Mouse (Mus musculus) adrenal gland, adult (tissue): ENCODE results near the gene Cetn4.
A peak's percentile ranks its signal among the peaks of the same experiment; 100 is the strongest.

Source experiments
- DNase-seq, 2 experiments: peaks; one replicate each; pipeline ENCODE4 v3.0.0; 2022 to 2023; ENCODE audit warnings: low spot score in 1 of 2; ENCODE audit not compliant: inconsistent age in 2 of 2

Cetn4 gene

GRCm38 (mm10) chr3:37303392-37304139, 8.9 kb downstream of the Cetn4 start:
- DNase-seq, result no peak

- DNase-seq, result peak in 1 of 2 experiments; percentile 65
Observed at GRCm38 (mm10) chr3:37302685-37303084, 9.8 kb downstream of the Cetn4 start.

DNA sequence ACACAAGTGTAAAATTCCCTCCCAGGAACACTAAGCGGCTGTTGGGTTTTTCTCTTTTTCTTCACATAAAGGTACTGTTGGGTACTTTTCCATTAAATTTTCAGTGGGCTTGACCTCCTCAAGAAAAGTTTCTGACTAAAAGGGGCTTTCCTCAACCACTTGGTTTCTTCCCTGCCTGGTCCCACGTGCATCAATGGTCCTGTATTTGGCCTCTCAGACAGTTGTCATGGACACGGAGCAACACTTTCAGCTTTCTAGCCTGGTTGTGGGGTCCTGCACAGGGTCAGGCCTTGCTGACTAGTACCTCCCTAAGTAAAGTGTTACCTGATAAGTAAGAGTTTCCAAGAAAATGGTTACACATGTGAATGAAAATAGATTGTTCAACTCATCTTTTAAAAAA, 13.0 kb downstream of the Cetn4 start:
- no peak for DNase-seq

- DNase-seq, result no peak
Observed at GRCm38 (mm10) chr3:37292654-37293053, 19.9 kb downstream of the Cetn4 start.

DNA sequence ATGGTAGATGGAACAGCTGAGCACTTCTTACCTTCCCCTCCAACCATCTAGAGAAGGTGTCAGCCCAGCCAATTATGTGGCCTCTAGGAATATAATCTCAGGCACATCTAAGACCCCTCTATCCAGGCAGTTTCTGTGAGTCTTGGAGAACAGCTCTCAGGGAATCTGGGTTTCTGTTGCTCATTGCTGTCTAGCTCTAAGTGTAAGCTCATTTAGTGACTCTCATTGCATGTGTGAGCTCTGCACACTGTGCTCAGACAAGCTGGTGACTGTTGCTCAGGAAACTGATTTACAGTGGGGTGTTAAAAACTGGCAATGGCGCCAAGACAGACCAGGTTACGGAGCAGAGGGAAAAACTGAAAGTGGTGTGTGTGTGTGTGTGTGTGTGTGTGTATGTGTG, 20.6 kb downstream of the Cetn4 start:
- no peak for DNase-seq

- DNase-seq, result no peak
Observed at GRCm38 (mm10) chr3:37290881-37291541, 21.5 kb downstream of the Cetn4 start.

- DNase-seq, result no peak
Observed at GRCm38 (mm10) chr3:37289237-37289636, 23.3 kb downstream of the Cetn4 start.

DNA sequence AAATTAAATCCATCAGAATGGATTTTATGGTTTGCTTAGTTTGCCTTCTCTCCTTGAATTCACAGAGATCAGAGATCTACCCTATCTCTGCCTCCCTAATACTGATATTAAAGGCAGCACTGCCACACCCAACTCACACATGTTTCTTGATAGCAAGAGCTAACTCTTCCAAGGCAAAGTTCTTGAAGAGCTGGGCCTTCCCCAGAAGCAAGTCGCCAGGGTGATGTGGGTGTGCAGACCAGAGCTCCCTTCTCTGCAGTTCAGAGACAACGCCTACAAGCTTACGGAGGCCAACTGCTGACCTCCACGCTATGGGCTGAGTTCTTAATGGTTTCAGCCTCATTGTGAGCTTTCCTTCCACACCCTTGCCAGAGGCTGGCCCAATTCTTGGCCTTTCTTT, 29.3 kb downstream of the Cetn4 start:
- DNase-seq, result no peak

DNA sequence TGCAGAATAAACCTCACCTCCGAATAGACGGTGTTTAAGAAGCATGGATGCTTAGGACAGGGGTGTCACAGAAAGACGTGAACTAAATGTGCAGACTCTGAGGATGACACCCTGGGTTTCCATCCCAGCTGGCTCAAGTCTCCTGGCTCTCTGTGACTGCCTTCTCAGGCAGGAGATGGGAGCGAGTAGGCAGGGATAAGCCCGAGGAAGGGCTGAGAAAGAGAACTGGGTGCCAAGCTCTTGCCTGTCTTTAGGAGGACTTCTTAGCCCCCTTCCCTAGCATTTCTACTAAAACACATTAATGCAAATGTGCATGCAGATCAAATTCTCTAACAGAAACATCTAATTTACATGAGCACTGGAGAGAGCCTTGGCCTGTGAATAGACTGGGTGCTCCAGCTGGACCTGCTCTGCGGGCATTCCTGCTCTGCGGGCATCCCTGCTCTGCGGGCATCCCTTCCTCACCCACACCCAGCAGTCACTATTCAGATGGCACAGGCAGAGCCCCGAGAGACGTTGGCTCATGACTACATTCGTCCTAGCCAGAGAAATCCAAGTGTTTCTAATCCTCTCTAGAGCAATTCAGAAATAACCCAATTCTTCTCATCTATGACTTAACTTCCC, 30.1 kb downstream of the Cetn4 start:
- DNase-seq, result no peak

- no peak for DNase-seq
Observed at GRCm38 (mm10) chr3:37280871-37281270, 31.6 kb downstream of the Cetn4 start.

DNA sequence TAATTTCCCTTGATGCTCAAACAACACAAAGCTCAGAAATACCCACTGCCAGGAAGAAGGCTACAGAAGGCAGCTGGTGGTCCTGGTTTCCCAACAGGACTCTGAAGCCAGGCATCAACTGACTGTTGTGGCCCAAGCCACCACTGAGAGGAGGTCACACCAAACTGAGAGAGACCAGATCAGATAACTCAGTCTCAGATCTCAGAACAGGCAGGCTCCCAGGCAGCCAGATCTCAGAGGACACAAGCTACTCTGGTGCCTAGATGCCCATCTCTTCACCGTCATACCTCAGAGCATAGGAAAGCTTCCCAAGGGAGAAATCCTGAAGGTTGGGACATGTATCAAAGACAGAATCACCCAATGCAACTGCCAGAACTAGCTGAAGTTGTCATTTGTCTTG, 32.3 kb downstream of the Cetn4 start:
- no peak for DNase-seq

DNA sequence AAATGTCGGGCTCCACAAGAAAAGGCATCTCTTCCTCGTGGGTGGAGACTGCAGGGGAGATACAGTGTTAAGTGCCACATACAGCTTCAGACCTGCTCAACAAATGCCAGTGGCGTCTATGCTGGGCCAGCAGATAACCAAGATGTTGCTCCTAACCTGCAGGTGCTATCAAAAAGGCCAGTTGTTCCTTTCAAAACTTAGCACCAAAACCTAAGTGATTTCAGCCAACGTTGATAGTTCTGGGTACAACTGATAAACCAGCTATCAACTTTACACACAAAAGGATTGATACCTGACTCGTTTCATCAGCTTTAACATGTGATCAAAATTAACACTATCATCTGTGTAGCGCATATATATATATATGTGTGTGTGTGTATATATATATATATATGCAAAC, 37.8 kb downstream of the Cetn4 start:
- no peak for DNase-seq

- DNase-seq, result no peak
Observed at GRCm38 (mm10) chr3:37273092-37273491, 39.4 kb downstream of the Cetn4 start.

GRCm38 (mm10) chr3:37271209-37271608, 41.3 kb downstream of the Cetn4 start:
- peak; percentile 13 to 74 for DNase-seq

- DNase-seq, result peak in 1 of 2 experiments; percentile 12
Observed at GRCm38 (mm10) chr3:37269926-37270325, 42.6 kb downstream of the Cetn4 start.

DNA sequence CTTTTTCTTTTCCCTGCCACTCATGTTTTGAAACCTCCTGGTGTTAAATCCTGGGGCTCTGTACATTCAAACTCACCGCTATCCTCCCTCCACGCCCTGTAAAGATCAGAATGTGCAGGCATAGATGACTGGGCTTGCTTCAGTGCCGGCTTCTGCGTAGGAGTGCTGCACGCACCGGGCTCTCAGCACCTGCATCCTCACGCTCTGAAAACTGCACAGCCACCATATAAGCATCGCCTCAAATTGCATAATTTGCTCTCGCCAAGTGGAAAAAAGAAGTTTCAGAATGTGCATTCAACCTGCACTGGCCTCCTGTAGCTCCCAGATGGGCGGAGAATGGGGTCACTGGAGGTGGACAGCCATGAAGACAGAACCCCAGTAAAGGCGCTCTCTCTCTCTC, 44.2 kb downstream of the Cetn4 start:
- DNase-seq, result no peak

- DNase-seq, result peak in 1 of 2 experiments; percentile 12
Observed at GRCm38 (mm10) chr3:37259331-37259999, 53.0 kb downstream of the Cetn4 start.

- DNase-seq, result no peak
Observed at GRCm38 (mm10) chr3:37257776-37258175, 54.7 kb downstream of the Cetn4 start.
